Comparison of ENCODE assay signal across 7 mouse cellular contexts in genomic region chr10:42762670-42763058, GRCm38 (mm10). TPM values are rescaled to one million over a fixed set of nuclear protein-coding genes. Genes with fewer than 3 reads are reported as not detected.
DNase-seq lines count a peak whose midpoint lies in the region; ATAC-seq and TF ChIP-seq lines count a peak whose summit lies in the region.

No protein-coding gene starts in this region.

- peak overlapping the region; percentile 97 for H3K9ac ChIP-seq in limb, embryonic 14.5 days (ENCODE audit: low read depth, low read length, severe bottlenecking)

- H3K4me1 ChIP-seq in spleen, adult 2 months (ENCODE audit: control insufficient read depth, insufficient read depth, insufficient read length) = peaks cover 2% of the 10 kb centered on the region; the same call in 1 of the 2 replicates
- H3K4me1 ChIP-seq in forebrain, embryonic 10.5 days = peaks cover 40% of the 10 kb centered on the region
- peaks cover 21% of the 10 kb centered on the region for H3K4me1 ChIP-seq in limb, embryonic 14.5 days (ENCODE audit: control insufficient read depth, insufficient read depth, low read length)

- no peaks in the 10 kb centered on the region for H3K9me3 ChIP-seq in forebrain, embryonic 10.5 days
- H3K9me3 ChIP-seq in limb, embryonic 14.5 days (ENCODE audit: control insufficient read depth, low read length) = no peaks in the 10 kb centered on the region

- H3K27me3 ChIP-seq in spleen, adult 2 months (ENCODE audit: control insufficient read depth, insufficient read depth, low read length) = no peaks in the 10 kb centered on the region
- no peaks in the 10 kb centered on the region for H3K27me3 ChIP-seq in forebrain, embryonic 10.5 days (ENCODE audit: poor library complexity, severe bottlenecking)
- H3K27me3 ChIP-seq in limb, embryonic 14.5 days (ENCODE audit: control insufficient read depth, insufficient read depth, low read length) = no peaks in the 10 kb centered on the region

- no peak for TF ChIP-seq POLR2A in spleen, adult 2 months (IDR thresholded peaks at IDR 0.05; ENCODE audit: low read depth, low read length)
- no peak for TF ChIP-seq POLR2A in limb, embryonic 14.5 days (IDR thresholded peaks at IDR 0.05; ENCODE audit: borderline replicate concordance, extremely low read depth, insufficient read depth, insufficient read length)

- peak overlapping the region; percentile 77 for H3K4me2 ChIP-seq in limb, embryonic 14.5 days (replicated peaks; ENCODE audit: low read depth, low read length, severe bottlenecking)

- H3K27ac ChIP-seq in spleen, adult 2 months (ENCODE audit: insufficient read depth, low read length) = no peak overlapping the region
- H3K27ac ChIP-seq in forebrain, embryonic 10.5 days = peak overlapping the region; percentile 98
- peak overlapping the region; percentile 92 for H3K27ac ChIP-seq in limb, embryonic 14.5 days (replicated peaks; ENCODE audit: low read depth, low read length)

- no peak for DNase-seq in spleen, adult 2 months (ENCODE audit: low read depth in 1 of 2, low spot score in 2 of 2)
- no peak for DNase-seq in spleen, postnatal 14 days (ENCODE audit: low spot score in 2 of 2)
- DNase-seq in forebrain, embryonic 10.5 days (ENCODE audit: extremely low spot score, low spot score) = peak; percentile 14
- no peak for DNase-seq in limb, embryonic 14.5 days (ENCODE audit: low spot score)
- DNase-seq in cerebellum, postnatal 25 days = no peak
- no peak for DNase-seq in ovary, postnatal 14 days (ENCODE audit: low spot score)

- TF ChIP-seq CTCF in spleen, adult 2 months (IDR thresholded peaks at IDR 0.05; ENCODE audit: extremely low read depth, insufficient read depth, insufficient read length, insufficient replicate concordance) = no peak

- H3K4me3 ChIP-seq in spleen, adult 2 months (ENCODE audit: extremely low read depth, insufficient read depth, insufficient read length) = peak overlapping the region; percentile 85
- H3K4me3 ChIP-seq in forebrain, embryonic 10.5 days = peak overlapping the region; percentile 99
- H3K4me3 ChIP-seq in limb, embryonic 14.5 days (replicated peaks; ENCODE audit: low read length) = peak overlapping the region; percentile 99

- ATAC-seq in limb, embryonic 14.5 days (ENCODE audit: low FRiP score, low read depth) = no peak
- no peak for ATAC-seq in megakaryocyte-erythroid progenitor cell, adult 5-6 weeks (replicated peaks; ENCODE audit: low FRiP score, low TSS enrichment, poor library complexity, severe bottlenecking)

- 0% methylated on average over 6 of the region's 6 CpGs for WGBS in spleen, adult 2 months
- WGBS in forebrain, embryonic 10.5 days = 1% methylated on average over 6 of the region's 6 CpGs
- 0% methylated on average over 6 of the region's 6 CpGs for WGBS in limb, embryonic 14.5 days

- H3K36me3 ChIP-seq in spleen, adult 2 months (ENCODE audit: control insufficient read depth, insufficient read depth, low read length) = no peaks in the 10 kb centered on the region
- H3K36me3 ChIP-seq in forebrain, embryonic 10.5 days (replicated peaks) = peaks cover 9% of the 10 kb centered on the region
- H3K36me3 ChIP-seq in limb, embryonic 14.5 days (ENCODE audit: control insufficient read depth, insufficient read depth, low read length) = no peaks in the 10 kb centered on the region

RNA-seq across cellular contexts. Expression of gene Sec63, which starts 1.4 kb away (rescaled TPM):
- polyA plus RNA-seq in spleen, adult 2 months (2012; rRNA removed) = 4.7 and 6.2 TPM in 2 replicates
- polyA plus RNA-seq in forebrain, embryonic 10.5 days (2016; fragmentation: Nextera tagmentation; extraction: Ambion mirVana) = 28.2 and 30.6 TPM in 2 replicates
- polyA plus RNA-seq in limb, embryonic 14.5 days (2012; rRNA removed) = 31.5 and 48.9 TPM in 2 replicates
- 22.6 and 26.9 TPM in 2 replicates for polyA plus RNA-seq in limb, embryonic 14.5 days (2014; fragmentation: Nextera tagmentation; extraction: Ambion mirVana)
- total RNA-seq in megakaryocyte-erythroid progenitor cell, adult 5-6 weeks (2014; fragmentation: Nextera tagmentation) = 25.6 and 29.3 TPM in 2 replicates
- total RNA-seq in megakaryocyte-erythroid progenitor cell, adult 5-6 weeks (2017) = 17.5 and 39.9 TPM in 2 replicates
